Mouse (Mus musculus) hindbrain, embryonic 10.5 days (tissue): ENCODE measurements at regions not wholly inside any gene's neighbourhood (a gene's known extent, or its start where the extent isn't known, plus 50 kb on each side); places are given as distances from the start of the nearest gene placed in this dataset.

Source experiments
- DNase-seq: peaks from one replicate; pipeline ENCODE4 v3.0.0-alpha.2; 2017; ENCODE audit warnings: low spot score
- H3K27ac ChIP-seq: fragments of 300-500 bp; sonication (generic); 2 replicates; pipeline ENCODE4 v1.5.1; 2016; ENCODE audit warnings: mild to moderate bottlenecking, moderate library complexity
- H3K27me3 ChIP-seq: fragments of 300-500 bp; sonication (generic); 2 replicates; pipeline ENCODE4 v1.6.1; 2016; ENCODE audit warnings: mild to moderate bottlenecking; ENCODE audit not compliant: poor library complexity, insufficient read depth, severe bottlenecking
- H3K36me3 ChIP-seq: fragments of 300-500 bp; sonication (generic); 2 replicates; pipeline ENCODE4 v1.6.1; 2016; ENCODE audit warnings: mild to moderate bottlenecking, moderate library complexity
- H3K4me1 ChIP-seq: fragments of 300-500 bp; sonication (generic); replicated peaks from 2 replicates; pipeline ENCODE4 v1.6.1; 2016; ENCODE audit warnings: mild to moderate bottlenecking
- H3K4me3 ChIP-seq: fragments of 300-500 bp; sonication (generic); 2 replicates; pipeline ENCODE4 v1.5.1; 2016; ENCODE audit warnings: mild to moderate bottlenecking, moderate library complexity
- H3K9me3 ChIP-seq: fragments of 300-500 bp; sonication (generic); 2 replicates; pipeline ENCODE4 v1.6.1; 2016; ENCODE audit warnings: mild to moderate bottlenecking, moderate library complexity
- WGBS: fragments of 180-500 bp; shearing (Covaris S2); methylation state at CpG from one replicate; pipeline ENCODE4 v1.1.7; 2016; 5-methylcytosine and 5-hydroxymethylcytosine counted together

- DNase-seq = no peak
- no peaks in the 10 kb centered on the region for H3K36me3 ChIP-seq
- H3K4me1 ChIP-seq = peaks cover 7% of the 10 kb centered on the region; the same call in 1 of the 2 replicates
- WGBS = 71% methylated on average over 3 of the region's 3 CpGs
- H3K27ac ChIP-seq = no peak overlapping the region
- H3K4me3 ChIP-seq = no peak overlapping the region
- H3K27me3 ChIP-seq = no peaks in the 10 kb centered on the region
- no peaks in the 10 kb centered on the region for H3K9me3 ChIP-seq
Measured at GRCm38 (mm10) chr8:4411126-4411525, 81.7 kb upstream of the Cers4 start.

DNA sequence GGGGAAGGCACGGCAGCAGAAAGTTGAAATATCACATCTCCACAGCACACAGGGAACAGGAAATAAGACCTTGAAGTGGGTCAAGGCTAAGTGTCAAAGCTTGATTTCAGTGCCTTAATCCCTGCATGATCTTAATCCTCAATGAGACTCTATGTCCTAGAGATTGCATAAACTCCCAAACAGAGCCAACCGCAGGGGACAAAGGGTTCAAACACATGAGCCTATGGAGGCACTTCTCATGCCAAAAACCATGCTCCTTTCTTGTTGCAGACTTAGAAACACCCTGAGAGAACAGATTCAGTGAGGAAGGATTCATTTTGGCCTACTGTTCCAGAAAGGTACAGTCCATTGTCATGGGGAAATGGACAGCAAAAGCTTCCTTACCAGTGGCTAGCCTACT, 81.0 kb upstream of the Cers4 start:
- H3K27me3 ChIP-seq = no peaks in the 10 kb centered on the region
- H3K36me3 ChIP-seq = no peaks in the 10 kb centered on the region
- H3K9me3 ChIP-seq = no peaks in the 10 kb centered on the region
- DNase-seq = no peak
- peaks cover 7% of the 10 kb centered on the region; the same call in 1 of the 2 replicates for H3K4me1 ChIP-seq
- WGBS = 91% methylated on average over 2 of the region's 2 CpGs
- H3K27ac ChIP-seq = no peak overlapping the region
- H3K4me3 ChIP-seq = no peak overlapping the region

- H3K27me3 ChIP-seq = no peaks in the 10 kb centered on the region
- DNase-seq = peak; percentile 12
- H3K9me3 ChIP-seq = no peaks in the 10 kb centered on the region
- H3K4me3 ChIP-seq = no peak overlapping the region
- 53% methylated on average over 6 of the region's 6 CpGs for WGBS
- no peak overlapping the region for H3K27ac ChIP-seq
- no peaks in the 10 kb centered on the region for H3K36me3 ChIP-seq
- peaks cover 7% of the 10 kb centered on the region; the same call in 1 of the 2 replicates for H3K4me1 ChIP-seq
Measured at GRCm38 (mm10) chr8:4413206-4413605, 79.6 kb upstream of the Cers4 start.

GRCm38 (mm10) chr8:4413764-4414163, 79.1 kb upstream of the Cers4 start:
- WGBS = 23% methylated on average over 4 of the region's 4 CpGs
- no peaks in the 10 kb centered on the region for H3K36me3 ChIP-seq
- H3K4me1 ChIP-seq = peaks cover 7% of the 10 kb centered on the region; the same call in 1 of the 2 replicates
- H3K4me3 ChIP-seq = no peak overlapping the region
- peak overlapping the region; percentile 4; the same call in 1 of the 2 replicates for H3K27ac ChIP-seq
- H3K9me3 ChIP-seq = no peaks in the 10 kb centered on the region
- peak; percentile 6 for DNase-seq
- no peaks in the 10 kb centered on the region for H3K27me3 ChIP-seq

GRCm38 (mm10) chr8:4417141-4417540, 75.7 kb upstream of the Cers4 start:
- Histone ChIP-seq H3K27ac (no peak overlapping the region), H3K9me3 (no peaks in the 10 kb centered on the region), H3K4me1 (peaks cover 7% of the 10 kb centered on the region; the same call in 1 of the 2 replicates), H3K27me3 (no peaks in the 10 kb centered on the region), H3K4me3 (no peak overlapping the region), H3K36me3 (no peaks in the 10 kb centered on the region)
- 77% methylated on average over 3 of the region's 3 CpGs for WGBS
- DNase-seq = no peak

- no peaks in the 10 kb centered on the region for H3K36me3 ChIP-seq
Measured at GRCm38 (mm10) chr8:4433161-4433560, 59.7 kb upstream of the Cers4 start.

DNA sequence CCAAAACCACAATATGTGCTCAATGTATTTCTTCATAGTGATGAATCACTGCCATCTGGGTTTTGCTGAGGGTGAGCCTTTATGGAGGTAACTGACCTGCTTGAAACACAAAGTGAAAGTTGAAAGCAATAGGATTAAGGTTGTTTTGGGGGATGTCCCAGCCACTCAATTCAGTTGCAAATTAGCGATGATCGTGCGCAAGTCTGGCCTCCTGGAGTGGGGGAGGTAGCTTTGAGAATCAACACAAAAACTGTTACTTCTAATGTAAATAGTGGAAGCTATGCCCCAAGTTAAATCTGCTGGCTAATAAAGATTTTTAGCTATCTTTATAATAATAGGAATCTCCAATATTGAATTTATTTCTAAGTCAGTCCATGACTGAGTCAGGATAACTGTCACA, 56.3 kb upstream of the Cers4 start:
- WGBS = 59% methylated on average over 3 of the region's 3 CpGs
- H3K36me3 ChIP-seq = no peaks in the 10 kb centered on the region
- H3K27me3 ChIP-seq = no peaks in the 10 kb centered on the region
- H3K4me3 ChIP-seq = no peak overlapping the region
- 0 out of 2 replicates have a peak, but pooled peaks cover 3% of the 10 kb centered on the region for H3K9me3 ChIP-seq
- H3K4me1 ChIP-seq = no peaks in the 10 kb centered on the region
- no peak for DNase-seq
- H3K27ac ChIP-seq = no peak overlapping the region

More at GRCm38 (mm10) chr8:4433161-4433560, 59.7 kb upstream of the Cers4 start:
- no peak overlapping the region for H3K4me3 ChIP-seq
- no peaks in the 10 kb centered on the region for H3K27me3 ChIP-seq
- H3K27ac ChIP-seq = no peak overlapping the region
- no peak for DNase-seq
- H3K9me3 ChIP-seq = 0 out of 2 replicates have a peak, but pooled peaks cover 6% of the 10 kb centered on the region
- no peaks in the 10 kb centered on the region for H3K4me1 ChIP-seq
- WGBS = 85% methylated on average over 2 of the region's 2 CpGs
